Mouse (Mus musculus) ovary, adult 18-20 months (tissue): Measurements from ENCODE around the gene Slc4a3.

ENCODE experiments used
- DNase-seq: peaks from one replicate; pipeline ENCODE4 v3.0.0; 2022; ENCODE audit warnings: low spot score, mixed read lengths

Slc4a3 gene

DNA sequence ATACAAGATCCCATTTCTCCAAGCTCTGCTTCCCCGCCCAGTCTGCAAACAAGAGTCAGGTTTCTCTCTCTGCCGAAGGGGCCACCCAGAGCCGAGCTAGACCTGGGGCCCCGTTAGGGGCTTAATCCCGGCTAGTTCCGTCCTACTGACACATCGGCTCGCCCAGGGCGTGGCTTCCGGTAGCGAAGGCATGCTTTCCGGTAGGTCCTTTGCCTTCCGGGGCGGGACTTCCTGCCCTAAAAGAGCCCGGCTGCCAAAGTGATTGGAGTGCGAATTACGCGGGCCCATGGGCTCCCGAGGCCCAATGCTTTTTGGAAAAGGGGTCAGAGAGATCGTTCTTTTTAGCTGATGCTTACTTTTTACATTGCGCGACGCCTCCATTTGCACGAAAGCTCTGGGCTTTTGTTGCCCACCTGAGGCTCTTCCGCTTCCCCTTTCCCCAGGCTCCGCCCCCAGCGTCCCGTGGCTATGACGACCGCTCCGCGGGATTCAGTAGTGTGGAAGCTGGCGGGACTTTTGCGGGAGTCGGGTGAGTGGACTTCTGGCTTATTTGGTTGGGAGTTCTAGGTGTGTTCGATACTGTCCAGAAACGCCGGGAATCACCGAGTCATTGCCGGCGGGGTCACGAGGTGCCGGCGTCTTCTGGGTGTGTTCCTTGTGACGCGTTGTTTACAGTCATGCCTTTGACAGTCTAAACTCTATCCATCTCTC is 24.6 kb upstream of the Slc4a3 start, which contains the start of gene Stk11ip:
TSS of gene Stk11ip (plus strand) at position 209 of the 711 bp plus-strand sequence.
- peak; percentile 85 for DNase-seq

DNA sequence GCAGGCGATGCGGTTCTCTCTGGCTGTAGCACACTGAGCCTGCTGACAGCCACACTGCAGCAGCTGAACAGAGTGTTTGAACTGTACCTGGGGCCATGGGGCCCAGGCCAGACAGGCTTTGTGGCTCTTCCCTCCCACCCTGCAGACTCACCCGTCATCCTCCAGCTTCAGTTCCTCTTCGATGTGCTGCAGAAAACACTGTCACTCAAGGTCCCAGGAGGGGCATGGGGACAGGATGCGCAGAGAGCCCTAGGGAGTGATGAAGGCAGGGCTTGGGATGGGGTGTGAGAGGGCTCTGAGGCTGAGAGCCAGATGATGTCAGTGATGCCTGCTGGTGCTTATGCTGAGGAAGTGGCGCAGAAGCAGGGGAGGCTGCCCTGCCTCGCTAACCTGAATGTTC is 21.4 kb upstream of the Slc4a3 start:
- no peak for DNase-seq

DNA sequence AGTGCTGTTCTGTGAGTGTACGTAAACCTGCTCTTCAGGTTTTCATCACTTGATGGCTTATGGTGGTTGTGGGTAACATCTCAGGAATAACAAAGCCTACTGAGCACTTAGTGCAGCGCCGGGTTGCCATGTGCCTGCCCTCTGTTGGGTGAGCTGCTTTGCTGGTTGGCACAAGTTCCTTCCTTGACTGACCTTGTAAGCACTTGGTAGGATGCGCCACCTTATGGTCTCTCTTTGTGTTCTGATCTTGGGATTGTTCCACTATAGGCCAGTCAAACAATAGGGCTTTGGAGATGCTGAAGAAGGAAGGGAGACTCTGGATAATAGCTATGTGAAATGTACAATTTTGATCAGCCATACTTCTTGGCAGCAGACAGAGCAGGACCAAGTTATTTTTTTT is 15.5 kb upstream of the Slc4a3 start:
- no peak for DNase-seq

DNA sequence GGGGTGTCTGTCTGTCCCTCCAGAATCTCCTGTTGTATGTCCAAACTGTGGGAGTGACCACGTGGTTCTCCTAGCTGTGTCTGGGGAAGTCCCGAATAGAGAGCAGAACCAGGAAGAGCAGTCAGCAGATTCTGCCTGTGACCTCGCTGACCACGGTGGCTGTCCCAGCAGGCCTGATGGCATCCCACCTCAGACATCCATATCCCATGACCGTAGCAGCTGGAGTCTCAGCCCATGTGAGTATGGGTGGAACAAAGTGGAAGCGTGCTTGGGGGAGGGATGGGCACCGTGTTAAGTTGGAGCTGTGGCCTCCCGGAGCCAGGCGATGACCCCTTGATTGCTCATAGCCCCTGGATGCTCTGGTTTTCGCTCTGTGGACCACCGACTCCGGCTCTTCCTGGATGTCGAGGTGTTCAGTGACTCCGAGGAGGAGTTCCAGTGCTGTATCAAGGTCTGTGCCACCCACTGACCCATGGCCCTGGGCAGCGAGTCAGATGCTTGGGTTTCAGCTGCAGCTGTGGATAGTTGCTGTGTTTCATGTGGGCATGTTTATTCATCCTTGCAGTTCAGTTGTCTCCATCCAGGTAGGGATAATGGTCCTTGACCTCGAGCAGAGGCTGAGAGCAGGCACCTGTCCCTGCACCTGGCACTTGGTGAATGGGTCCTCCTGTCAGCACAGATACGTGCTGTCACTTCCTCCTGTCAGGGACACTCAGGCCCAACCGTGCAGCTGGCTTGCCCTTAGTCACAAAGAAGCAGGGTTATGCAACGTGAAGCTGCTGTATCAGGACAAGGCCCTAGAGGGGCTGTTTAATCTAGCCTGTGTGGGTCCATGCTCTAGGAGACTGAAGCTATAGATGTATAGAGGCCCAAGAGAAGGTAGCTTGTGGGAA is 13.5 kb upstream of the Slc4a3 start:
- DNase-seq = no peak

DNA sequence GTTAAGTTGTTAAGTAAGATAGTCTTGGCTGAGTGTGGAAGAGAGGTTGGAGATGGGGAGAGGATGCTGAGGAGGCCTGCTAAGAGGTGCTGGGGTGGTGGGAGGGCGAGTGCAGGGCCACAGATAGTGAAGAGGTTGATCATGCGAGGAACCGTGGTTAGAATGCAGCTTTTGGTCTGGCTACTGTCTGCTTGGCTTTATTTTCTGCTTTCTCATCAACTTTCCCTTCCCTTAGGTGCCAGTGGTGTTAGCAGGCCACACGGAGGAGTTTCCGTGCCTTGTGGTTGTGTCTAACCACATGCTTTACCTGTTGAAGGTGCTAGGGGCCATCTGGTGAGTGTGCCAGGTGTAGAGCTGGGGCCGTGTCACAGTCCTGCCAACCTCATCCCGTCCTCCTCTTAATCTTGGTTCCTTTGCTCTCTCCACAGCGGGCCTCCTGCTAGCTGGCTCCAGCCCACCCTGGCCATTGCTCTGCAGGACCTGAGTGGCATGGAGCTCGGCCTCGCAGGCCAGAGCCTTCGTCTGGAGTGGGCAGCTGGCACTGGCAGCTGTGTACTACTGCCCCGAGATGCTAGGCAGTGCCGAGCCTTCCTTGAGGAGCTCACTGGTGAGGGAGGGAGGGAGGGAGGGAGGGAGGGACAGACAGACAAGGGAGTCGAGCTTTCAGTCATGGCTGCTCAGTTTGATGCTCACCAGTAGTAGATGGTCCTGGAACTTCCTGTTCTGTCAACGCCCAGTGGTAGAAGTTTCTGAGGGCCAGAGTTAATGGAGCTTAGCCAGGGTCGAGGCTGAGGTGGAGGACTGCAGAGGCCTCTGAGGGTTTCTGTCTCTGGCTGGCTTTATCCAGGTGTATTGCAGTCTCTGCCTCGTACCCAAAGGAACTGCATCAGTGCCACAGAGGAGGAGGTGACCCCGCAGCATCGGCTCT is 12.5 kb upstream of the Slc4a3 start:
- DNase-seq = no peak

DNA sequence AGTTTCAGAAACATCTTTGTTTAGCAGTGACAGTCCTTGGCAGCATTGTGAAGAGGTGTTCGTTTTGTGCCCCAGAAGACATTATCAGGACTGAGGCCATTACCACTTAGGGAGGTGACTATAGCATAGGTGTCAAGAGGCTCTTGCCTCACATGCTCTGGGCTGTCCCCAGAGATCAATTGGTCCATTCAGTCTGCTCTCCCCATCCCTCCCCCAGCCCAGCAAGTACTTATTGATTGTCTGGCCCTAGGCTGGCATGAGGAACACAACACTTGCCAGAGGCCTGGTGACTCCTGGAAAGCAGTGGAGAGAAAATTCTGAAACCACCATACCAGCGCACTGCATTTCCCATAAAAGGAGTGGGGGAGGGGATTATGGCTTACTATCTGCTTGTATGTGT is 8.5 kb upstream of the Slc4a3 start:
- no peak for DNase-seq

DNA sequence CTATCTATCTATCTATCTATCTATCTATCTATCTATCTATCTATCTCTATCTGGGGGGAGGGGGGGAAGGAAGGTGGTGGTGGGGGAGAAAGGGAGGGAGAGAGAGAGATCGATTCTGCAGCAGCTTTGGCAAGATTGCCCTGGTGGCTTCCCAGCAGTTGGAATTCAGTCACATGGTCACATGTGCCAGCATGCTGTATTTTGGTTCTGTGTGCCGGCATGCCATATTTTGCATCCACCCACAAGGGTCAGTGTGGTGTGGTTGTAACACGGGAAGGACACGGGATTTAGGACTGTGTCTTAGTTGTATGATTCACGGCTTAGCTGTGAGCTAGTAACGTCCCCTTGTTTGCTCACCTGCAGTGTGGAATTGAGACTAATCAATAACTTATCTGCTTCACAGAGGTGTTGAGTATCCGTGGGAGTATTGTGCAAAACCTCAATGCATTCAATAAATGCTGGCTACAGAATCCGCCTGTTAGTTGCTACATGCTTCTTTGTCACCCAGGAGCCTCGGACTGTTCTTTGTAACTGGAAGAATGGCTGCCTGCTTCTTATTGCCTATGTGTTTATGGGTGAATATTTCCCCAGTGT is 7.4 kb upstream of the Slc4a3 start:
- no peak for DNase-seq

DNA sequence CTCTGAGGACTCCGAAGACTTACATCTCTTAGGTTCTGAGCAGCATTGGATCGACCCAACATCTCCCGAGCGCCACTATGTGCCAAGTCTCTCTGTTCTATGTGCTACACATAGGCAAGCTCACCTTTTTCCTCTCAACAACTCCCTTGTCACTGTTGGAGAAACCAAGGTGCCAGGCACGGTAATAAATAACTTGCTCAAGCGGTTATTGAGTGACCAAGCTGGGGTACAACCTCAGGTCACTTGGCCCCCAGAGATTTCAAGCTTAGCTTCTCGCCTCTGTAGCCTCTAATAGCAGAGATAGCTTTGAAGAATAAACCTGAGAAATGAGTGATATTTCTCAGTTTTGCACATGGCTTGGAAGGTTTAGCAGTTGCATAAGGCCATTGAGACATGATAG is 4.6 kb upstream of the Slc4a3 start:
- DNase-seq = no peak

DNA sequence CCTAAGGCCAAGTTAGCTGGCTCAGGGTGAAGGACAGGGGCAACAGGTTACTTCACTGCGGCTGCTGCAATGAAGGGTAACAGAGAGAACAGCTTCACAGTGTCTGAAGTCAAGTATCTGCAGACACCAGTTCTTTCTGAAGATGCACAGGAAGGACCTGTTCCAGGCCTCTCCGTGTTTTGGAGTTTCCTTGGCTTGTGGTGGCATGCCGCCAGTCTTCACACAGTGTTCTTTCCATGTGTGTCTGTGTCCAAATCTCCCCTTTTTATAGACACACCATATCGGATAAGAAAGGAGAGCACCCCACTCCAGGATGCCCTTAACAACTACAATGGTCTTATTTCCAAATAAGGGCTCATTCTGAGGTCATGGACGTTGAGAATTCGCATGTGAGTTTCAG is 1.7 kb upstream of the Slc4a3 start:
- DNase-seq = no peak

DNA sequence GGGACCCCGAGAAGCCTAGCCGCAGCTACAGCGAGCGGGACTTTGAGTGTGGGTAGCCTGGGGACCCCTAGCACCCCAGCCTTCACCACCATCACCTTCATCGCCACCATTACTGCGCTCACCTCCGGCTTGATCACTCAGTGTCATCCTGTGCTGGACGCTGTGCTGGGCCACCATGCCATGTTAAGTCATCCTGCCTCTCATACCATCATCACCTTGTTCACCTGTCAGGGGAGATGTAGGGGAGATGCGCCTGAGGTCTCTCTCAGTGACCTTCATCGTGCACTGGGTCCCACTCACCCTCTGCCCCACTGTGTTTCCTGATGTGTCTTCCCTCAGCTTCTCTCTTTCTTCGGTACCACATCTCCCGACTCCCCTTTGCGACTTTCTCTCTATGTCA is 1.3 kb downstream of the Slc4a3 start:
- no peak for DNase-seq

DNA sequence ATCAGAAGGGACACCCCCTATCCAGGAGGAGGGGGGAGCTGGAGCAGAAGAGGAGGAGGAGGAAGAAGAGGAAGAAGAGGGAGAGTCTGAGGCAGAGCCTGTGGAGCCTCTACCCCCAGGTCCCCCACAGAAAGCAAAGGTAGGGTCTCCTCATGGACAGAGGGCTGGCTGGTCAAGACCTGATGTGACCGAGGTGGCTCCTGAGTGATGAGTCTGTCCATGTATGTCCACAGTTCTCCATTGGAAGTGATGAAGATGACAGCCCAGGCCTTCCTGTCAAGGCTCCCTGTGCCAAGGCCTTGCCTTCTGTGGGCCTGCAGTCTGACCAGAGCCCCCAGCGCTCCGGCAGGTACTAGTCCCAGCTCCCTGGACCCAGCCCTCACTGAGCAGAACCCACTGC is 2.0 kb downstream of the Slc4a3 start:
- DNase-seq = no peak

DNA sequence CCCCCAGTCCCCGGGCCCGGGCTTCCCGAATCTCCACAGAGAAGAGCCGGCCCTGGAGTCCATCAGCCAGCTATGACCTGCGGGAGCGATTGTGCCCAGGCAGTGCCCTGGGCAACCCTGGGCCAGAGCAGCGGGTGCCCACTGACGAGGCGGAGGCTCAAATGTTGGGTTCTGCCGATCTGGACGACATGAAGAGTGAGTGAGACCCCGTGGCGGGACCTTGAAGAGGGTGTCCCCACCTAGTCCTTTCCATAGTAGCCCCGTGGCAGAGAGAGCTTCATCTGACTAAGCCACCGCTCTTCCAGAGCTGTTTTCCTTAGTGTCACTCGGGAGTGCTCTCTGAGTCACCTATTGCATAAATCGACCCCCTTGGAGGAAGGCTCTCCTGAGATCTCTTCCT is 2.8 kb downstream of the Slc4a3 start:
- no peak for DNase-seq

DNA sequence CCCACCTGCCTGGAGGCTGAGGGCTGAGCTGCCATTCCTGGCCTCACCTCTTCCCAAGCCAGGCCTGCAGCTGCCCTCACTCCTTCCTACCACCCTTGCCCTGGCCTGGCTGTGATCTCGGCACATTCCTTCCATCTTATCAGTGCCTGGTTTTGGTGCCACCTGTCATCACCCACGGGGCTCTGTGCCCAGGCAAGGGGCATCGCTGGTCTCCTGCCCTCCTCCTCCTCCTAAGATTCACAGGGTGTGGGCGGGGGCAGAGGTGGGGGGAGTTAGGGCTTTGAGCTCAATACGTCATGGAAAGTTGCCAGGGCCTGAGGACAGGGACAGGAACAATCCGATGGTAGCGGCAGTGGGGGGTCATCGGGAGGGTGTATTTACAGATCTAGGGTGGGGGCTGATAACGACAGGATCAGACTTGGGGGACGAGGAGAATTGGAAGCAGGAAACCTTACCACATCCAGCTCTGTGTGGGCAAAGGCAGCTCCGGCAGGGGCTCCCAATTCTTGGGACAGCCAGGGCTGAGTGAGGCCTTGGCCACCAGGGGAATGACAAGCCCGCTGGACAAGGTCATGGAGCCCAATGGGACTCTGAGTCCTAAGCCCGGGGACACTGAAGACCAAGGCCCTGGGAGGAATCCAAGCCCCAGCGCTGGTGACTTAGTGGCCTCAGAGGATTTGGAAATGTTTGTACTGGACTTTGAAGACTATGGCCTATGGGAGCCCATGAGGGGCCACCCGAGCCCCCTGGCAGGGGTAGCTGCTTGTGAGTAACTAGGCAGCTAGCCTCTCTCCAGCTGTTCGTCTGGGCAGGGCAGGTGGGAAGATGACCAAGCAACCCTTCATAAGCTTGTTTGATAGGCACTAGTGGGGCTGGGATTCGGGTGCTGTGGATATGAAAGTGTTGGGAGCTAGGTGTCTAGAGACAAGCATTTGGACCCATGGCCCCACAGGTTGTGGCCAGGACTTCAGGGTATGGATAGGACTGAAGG is 3.5 kb downstream of the Slc4a3 start:
- no peak for DNase-seq

DNA sequence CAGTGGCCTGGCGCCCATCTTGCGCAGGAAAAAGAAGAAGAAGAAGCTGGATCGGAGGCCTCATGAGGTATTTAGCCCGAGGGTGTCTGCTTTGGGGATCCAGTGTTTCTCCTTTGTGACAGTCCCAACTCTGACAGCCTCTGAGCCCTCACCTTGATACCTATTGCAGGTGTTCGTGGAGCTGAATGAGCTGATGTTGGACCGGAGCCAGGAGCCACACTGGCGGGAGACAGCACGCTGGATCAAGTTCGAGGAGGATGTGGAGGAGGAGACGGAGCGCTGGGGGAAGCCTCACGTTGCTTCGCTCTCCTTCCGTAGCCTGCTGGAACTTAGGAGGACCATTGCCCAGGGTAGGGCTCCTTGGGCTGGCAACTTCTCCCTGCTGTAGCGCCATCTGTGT is 4.5 kb downstream of the Slc4a3 start:
- no peak for DNase-seq

DNA sequence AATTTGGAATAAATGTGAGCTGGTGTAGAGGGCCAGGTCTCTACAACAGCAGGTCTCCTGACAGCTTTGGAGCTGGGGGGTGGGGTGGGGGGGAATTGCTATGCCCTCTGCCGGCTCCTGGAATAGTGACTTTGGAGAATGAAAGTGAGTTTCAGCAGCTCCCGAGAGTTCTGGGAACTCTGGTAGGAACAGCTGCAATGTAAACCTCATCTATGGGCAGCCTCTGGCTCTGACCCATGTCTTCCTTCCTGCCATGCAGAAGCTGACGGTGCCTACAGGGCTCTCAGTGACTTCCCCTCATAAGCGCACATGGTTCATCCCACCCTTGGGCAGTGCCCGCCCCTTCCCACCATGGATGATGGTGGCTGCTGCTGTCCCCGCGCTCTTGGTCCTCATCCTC is 9.6 kb downstream of the Slc4a3 start:
- no peak for DNase-seq

DNA sequence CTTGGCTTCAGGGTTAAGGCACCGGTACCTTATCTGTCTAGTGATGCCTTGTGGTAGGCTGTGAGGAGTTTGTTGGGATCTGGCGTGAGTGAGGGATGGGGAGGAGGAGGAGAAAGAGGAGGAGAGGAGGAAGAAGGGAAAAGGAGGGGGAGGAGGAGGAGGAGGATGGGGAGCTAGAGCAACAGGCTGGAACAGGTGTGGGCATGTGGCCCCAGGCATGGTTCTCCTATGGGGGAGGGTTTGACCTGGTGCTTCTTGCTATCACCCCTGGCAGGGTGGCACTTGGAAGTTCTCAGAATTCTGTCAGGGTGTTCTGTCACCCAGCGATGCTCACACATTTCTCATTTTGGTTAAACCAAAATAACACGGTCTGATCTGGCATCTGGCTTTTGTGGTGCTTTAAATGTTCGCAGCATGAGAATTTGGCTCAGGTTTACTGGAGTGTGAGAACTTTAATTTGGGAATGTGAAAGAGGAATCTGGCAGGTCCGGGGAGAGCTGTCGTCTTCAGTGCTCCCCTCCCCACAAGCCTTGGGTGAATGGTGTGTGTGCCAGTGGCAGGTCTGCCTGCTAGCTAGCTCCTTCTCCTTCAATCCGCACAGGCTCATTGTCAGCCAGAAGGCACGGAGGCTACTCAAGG is 10.2 kb downstream of the Slc4a3 start:
- no peak for DNase-seq

DNA sequence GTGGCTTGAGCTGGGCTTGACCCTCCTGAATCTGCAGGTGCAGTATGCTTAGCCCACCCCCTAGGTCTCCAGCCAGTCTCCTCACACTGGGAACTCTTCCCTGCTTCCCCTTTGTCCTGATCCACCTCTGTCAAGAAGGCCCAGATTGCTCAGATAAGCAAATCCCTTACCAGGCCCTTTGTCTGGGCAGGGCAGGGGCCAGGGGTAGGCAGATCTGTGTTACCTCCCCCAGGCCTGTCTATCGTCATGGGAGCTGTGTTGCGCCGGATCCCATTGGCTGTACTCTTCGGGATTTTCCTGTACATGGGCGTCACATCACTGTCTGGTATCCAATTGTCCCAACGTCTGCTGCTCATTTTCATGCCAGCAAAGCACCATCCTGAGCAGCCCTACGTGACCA is 11.0 kb downstream of the Slc4a3 start:
- no peak for DNase-seq

DNA sequence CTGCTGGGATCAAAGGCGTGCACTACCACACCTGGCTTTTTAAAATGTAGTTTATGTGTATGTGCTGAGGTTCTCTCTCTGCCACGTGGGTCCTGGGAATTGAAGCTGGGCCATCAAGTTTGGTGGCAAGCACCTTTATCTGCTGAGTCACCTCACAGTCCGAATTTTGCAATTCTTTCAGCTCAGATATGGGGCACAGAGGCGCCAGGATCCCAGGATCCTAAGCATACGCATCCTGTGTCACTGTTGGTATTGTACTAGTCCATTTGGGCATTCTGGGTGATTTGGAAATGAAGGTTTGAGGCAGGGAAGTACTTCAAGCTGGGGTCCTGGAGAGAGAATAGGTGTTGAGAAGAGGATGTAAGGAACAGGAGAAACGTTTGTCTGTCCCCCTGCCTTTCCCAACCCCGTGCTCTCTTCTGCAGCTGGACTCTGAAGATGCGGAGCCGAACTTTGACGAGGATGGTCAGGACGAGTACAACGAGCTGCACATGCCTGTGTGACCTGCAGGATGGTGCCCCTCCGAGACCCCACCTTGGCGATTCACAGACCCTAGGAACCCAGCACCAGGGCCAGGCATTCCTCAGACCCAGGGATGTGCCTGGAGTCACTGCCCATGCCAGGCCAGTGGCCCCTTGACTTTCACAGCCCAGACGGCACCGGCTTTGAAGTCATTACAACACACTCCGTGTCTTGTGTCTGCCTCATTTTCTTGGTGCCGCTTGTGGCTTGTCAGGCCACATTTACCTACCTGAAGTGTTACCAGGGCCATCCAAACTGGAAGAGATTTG is 12.5 kb downstream of the Slc4a3 start:
- no peak for DNase-seq

DNA sequence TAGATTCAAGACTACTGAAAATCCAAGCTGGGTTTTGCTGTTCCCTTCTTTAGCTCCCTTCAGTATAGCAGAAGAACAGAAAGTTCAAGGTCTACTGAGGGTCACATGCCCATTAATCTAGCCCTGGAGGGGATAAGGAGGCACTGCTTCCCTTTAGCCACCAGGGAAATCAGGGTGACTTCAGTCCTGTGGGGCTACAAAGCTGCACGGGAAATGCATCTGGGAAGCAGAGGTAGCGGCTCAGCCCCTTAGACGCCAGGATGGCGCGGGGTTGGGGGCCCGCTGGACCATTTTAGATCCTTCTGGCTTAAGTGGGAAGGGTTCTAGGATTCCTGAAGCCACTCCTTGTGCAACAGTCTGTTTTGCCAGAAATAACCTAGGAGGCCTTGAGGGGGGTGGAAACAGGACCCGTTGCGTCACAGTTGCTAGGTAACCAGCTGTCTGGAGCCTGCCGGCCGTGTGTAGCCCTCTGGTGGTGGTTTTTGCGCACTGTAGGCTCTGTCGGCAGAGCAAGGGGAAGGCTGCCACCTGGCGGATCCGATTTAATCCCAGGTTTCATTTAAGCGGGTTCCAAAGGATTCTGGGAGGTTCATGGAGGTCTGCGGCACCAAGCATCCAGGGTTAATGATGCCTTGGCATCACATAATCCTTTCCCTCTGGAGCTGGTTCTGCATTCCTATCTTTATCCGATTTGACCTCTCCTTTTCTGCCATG is 13.3 kb downstream of the Slc4a3 start:
- DNase-seq = peak; percentile 90
